Mouse (Mus musculus) heart, postnatal 0 days (tissue): ENCODE measurements around the gene Sec63.

Experiments
- CTCF ChIP-seq: IDR thresholded peaks from 2 replicates; pipeline ENCODE4 v1.5.1; 2016; ENCODE audit warnings: antibody characterized with exemption, control low read depth, low read depth
- EP300 ChIP-seq: IDR thresholded peaks from 2 replicates; pipeline ENCODE4 v1.6.1; 2016; ENCODE audit warnings: antibody characterized with exemption, low read depth

GRCm38 (mm10) chr10:42857021-42857420 lies 95.7 kb downstream of the Sec63 start:
- TF ChIP-seq CTCF (no peak), EP300 (no peak)
